Mouse (Mus musculus): ENCODE measurements around the gene Smim9. TPM values are rescaled to one million over a fixed set of nuclear protein-coding genes. Genes with fewer than 3 reads are reported as not detected.

The Smim9 gene
- polyA plus RNA-seq (2012; rRNA removed; ENCODE audit: low replicate concordance), result not detected in 2 replicates

GRCm38 (mm10) chrX:75163670-75164069 lies at the start of gene Smim9:
TSS of gene Smim9 (minus strand) at chrX:75163770.

GRCm38 (mm10) chrX:75130467-75131160 lies 33.0 kb downstream of the Smim9 start, which contains the start of gene Mpp1:
TSS of gene Mpp1 (minus strand) at chrX:75131016.

Other genes starting within 250 kb of the Smim9 start
- 0.22 TPM in 1 of 2 replicates, not detected in the other for gene Gab3, start 78.3 kb downstream of the Smim9 start, polyA plus RNA-seq (2012; rRNA removed; ENCODE audit: low replicate concordance)
- gene Dkc1, start 67.9 kb downstream of the Smim9 start, polyA plus RNA-seq (2012; rRNA removed; ENCODE audit: low replicate concordance), result 0.84 and 2.7 TPM in 2 replicates
- 228 and 254 TPM in 2 replicates for gene Mpp1, start 32.8 kb downstream of the Smim9 start, polyA plus RNA-seq (2012; rRNA removed; ENCODE audit: low replicate concordance)
- gene Fundc2, start 218.6 kb upstream of the Smim9 start, polyA plus RNA-seq (2012; rRNA removed; ENCODE audit: low replicate concordance), result 0.43 and 0.79 TPM in 2 replicates
- not detected in 2 replicates for gene F8, start 218.8 kb upstream of the Smim9 start, polyA plus RNA-seq (2012; rRNA removed; ENCODE audit: low replicate concordance)